Mouse (Mus musculus) gastrocnemius, postnatal 25 days (tissue): ENCODE data around the gene Marveld3. TPM values are rescaled to one million over a fixed set of nuclear protein-coding genes. Genes with fewer than 3 reads are reported as not detected.

ENCODE experiments used
- DNase-seq: peaks from one replicate; pipeline ENCODE4 v3.0.0; 2022
- long read RNA-seq, 2 experiments: library from polyadenylated mRNA; stranded (forward); transcript quantifications; one replicate each; pipeline ENCODE4 v2.0.0; 2021
- total RNA-seq, 2 experiments: library from RNA; stranded (reverse); gene quantifications; 1 replicate in 1 of 2; 2 replicates in 1 of 2; pipeline ENCODE4 v1.2.3; 2021

Marveld3 gene
- total RNA-seq = not detected
- long read RNA-seq, experiment 1 = 0 reads
- long read RNA-seq, experiment 2 = 0 reads

DNA sequence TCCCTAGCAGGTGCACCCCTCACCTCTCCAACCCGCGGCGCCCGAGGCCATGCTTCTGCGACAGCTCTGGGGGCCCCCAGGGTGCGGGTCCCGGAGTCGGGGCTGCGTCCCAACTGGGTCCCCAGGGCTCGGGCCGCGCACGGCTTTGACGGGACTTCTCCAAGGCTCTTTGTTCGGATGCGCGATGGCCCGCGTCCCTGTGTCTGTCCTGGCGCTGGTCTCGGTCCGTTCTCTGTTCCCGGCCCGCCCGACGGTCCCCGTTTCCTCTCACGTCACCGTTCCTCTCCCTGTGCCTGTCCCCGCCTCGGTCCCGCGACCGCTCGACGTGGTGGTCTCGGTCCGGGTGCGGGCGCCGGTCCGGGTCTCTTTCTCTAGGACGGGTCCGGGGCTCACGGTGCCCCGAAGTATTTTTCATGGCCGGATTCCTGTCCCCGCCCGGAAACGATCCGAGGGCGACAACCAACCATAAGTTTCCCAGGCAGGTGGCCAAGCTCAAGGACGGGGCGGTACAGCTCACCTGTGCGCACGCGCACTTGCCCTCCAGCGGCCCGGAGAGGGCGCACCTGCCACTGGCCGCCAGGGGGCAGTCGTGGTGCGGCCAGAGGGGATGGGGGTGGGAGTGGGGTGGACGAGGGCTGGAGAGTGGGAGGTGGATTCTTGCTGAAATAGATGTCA lies at the start of gene Marveld3:
TSS of gene Marveld3 (minus strand) at position 511 of the 675 bp plus-strand sequence.
- no peak for DNase-seq

- DNase-seq = no peak
Measured at GRCm38 (mm10) chr8:110010868-110011267, 48.9 kb upstream of the Marveld3 start.

DNA sequence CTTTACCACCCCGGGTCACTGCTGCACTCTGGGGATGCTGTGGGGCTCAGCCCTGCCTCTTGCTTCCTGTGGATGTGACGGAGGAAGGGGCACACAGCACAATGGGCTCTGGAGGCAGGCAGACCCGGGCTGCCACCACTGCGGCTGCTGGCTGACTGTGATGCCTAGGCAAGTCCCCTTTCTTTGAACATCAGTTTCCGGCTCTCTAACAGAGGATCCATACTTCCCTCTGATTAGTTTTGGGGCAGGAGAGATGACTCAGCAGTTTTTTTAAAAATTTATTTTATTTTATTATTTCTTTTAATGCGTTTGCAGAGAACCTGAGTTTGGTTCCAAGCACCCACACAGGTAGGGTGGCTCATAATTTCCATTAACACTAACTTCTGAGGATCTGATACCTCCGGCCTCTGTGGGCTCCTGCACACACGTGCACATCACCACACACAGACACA lies 47.0 kb upstream of the Marveld3 start:
- DNase-seq = no peak

DNA sequence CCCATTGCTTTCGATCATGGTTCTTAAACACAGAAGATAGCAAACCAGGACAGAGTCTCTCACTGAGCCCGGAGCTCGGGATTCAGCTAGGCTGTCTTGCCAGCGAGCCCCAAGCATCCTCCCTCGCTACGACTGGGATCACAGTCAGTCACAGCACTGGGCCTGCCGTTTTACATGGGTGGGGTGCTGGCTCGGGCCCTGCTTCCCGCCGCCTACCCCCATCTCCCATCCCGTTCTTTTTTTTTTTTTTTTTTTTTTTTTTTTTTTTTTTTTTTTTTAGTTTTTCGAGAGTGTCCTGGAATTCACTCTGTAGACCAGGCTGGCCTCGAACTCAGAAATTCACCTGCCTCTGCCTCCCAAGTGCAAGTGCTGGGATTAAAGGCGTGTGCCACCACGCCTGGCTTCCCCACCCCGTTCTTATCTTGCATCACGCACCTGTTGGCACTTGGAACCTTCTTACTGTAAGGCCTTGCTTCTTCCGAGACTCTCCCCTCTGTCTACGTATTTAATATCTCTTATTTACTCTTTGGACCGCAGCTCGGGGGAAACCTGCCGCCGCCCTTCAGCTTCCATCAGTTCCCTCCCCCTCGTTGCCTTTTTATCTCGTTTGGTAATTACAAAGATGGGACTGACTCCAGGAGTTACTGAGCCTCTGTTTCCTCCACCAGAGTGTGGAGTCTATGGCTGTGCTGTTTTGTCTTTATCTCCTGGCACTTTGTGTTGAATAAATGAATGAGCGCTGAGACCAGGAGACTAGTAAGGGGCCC lies 46.4 kb upstream of the Marveld3 start:
- no peak for DNase-seq

DNA sequence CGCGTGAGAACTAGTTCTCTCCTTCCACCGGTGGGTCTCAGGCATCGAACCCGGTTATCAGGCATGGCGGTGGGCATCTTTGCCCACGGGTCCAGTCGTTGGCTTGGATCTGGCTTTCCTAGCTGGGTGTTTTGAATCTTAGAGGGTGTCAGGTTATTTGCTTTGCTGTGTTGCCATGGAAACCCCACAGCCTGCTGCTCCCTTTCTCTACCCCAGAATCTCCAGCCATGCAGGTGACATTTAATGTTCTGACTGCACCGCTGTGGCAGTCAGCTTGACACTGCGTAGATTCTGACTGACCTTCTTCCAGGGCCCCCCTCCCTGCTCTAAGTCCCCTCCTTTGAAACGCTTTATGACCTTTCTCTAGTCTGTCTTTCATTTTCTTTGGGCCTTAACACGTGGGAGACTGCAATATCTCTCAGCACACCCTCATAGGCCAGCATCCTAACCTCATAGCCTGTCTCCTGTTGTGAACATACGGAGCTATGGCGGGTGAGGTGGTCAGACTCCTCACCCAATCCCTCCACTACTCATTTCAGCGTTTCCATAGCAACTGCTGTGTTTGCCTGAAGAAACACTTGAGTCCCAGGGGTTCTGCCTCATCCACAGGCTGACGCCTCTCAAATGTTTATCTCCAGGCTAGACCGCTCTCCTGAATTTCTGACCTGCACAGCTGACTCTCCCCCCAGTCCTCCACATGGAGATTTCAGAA lies 44.5 kb upstream of the Marveld3 start:
- no peak for DNase-seq

GRCm38 (mm10) chr8:110004300-110004699 lies 42.3 kb upstream of the Marveld3 start:
- DNase-seq = no peak

DNA sequence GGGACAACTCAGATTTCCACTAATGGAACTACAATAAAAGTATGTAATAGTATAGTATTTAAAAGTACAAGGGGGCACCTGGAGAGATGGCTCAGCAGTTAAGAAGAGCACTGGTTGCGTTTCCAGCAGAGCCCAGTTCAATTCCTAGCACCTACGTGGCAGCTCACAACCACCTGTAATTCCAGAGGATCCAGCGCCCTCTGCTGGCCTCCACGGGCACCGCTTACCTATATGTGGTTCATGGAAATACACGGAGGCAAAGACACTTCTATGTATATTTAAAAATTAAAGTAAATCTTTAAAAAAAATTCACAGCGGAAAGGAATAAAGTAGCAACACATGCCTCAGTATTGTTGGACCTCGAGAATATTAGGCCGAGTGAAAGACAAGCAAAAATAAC lies 41.0 kb upstream of the Marveld3 start:
- DNase-seq = no peak

DNA sequence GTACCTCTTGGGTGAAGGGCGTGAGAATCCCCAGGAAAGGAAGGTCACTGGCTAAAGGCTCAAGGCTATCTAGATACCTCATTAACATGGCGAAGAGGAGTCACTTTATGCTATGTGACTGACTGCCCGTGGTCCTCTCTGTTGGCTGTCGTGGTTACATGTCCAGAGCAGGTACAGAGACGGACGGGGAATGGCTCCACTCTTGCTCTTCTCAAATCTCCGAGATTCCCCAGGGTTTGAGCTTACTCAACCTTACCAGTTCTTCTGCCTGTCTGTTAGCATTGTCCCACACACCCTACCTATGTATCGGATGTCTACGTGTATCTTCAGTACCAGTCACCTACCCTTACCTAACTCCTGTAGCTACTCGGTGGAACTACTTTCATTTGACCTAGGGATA lies 38.0 kb upstream of the Marveld3 start:
- DNase-seq = no peak

- DNase-seq = no peak
Measured at GRCm38 (mm10) chr8:109998066-109998465, 36.1 kb upstream of the Marveld3 start.

- DNase-seq = no peak
Measured at GRCm38 (mm10) chr8:109997381-109997780, 35.4 kb upstream of the Marveld3 start.

DNA sequence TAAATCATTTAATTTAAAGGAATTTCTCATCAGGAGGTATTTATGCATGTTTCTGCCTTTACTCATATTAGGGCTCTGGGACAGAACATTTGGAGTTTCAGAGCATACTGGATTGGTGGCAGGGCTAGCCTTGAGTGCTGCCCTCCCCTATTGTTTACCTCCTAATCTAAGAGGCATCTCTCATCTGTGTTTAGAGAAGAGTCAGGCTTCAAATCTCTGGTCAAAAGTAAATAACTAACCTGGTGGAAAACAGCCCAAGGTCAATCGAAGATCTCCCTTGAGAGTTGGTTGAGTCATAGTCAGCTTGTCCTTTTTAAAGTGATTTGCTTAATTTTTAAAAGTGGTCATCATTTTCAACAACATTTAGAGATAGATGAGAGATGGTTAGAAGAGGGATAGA lies 30.9 kb upstream of the Marveld3 start:
- DNase-seq = no peak

GRCm38 (mm10) chr8:109992166-109992565 lies 30.2 kb upstream of the Marveld3 start:
- no peak for DNase-seq

- DNase-seq = no peak
Measured at GRCm38 (mm10) chr8:109990224-109990623, 28.2 kb upstream of the Marveld3 start, which contains the start of gene Tat. TSS of gene Tat (plus strand) at chr8:109990437.

- DNase-seq = no peak
Measured at GRCm38 (mm10) chr8:109989151-109989550, 27.1 kb upstream of the Marveld3 start.

- DNase-seq = no peak
Measured at GRCm38 (mm10) chr8:109987776-109988175, 25.8 kb upstream of the Marveld3 start.

- no peak for DNase-seq
Measured at GRCm38 (mm10) chr8:109986384-109986783, 24.4 kb upstream of the Marveld3 start.

- no peak for DNase-seq
Measured at GRCm38 (mm10) chr8:109983944-109984343, 21.9 kb upstream of the Marveld3 start.

DNA sequence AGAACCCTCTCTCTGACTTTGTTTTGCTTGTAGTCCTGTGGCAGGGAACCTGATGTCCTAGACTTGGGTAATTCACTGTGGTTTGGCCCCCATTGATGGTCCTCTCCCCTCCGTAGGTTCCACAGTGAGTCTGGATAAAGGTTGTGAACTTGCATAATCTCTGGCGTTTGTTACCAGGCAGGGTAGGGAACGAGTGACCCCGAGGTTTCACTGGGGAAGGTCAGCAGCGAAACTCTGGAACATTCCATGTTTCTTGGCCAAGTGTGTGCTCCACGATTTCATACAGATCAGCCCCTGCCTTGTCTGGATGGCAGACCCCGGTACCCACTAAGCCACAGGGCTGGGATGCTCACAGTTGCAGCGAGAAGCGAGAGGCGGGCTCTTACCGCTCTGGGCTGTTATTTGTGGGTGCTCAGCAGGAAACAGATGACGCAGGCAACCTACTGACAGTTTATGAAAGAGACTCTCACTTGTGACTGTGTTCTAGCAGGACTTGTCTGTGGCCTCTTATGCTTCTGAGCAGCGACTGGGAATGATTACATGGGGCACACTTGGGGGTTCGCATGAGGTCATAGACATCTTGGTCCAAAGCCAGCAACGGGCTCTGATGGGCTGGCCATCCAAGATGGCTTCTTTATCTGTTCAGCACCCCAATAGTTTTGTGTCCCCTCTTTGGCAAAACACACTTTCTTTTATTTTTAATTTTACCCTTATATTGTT lies 20.5 kb upstream of the Marveld3 start:
- DNase-seq = no peak

- no peak for DNase-seq
Measured at GRCm38 (mm10) chr8:109979339-109979738, 17.3 kb upstream of the Marveld3 start.

GRCm38 (mm10) chr8:109972901-109973300 lies 10.9 kb upstream of the Marveld3 start:
- no peak for DNase-seq

DNA sequence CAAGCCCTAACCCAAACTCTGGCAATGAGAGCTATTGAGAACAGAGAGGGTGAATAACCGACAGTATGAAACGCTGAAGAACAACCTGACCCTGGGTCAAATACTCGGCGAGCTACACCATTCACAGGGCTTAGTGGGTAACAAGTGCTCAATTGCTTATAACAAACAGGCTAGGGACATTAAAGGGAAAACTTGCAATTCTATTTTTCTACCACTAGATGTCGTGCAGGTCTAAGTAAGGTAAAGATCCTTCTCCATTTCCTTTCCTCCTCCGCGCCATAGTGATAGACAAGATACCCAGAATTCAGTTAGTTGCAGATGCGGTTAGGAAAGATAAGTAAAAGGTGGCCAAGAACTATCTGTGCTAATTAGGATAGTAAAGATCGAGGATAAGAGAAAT lies 8.3 kb upstream of the Marveld3 start:
- DNase-seq = no peak

DNA sequence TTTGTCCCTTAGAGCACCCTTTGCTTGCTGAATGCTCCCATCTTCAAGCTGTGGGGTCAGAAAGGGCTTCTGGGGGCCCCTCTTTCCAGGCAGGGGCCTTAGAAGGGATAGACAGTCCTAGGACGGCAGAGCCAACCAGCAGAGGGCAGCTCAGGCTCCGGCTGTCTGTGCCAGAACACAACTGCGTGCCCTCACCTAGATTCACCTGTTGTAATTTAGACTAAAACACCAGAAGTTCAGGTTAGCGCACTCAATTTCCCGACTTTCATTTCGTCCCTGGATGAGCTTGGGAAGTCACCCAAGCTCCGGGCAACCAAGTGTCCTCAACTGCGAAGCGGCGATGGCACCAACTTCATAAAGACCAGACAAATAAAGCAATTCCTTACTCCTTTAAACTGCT lies 6.8 kb upstream of the Marveld3 start:
- DNase-seq = no peak
